Mouse (Mus musculus) liver, postnatal 0 days (tissue): Measurements from ENCODE around the gene Exosc6. TPM values are rescaled to one million over a fixed set of nuclear protein-coding genes. Genes with fewer than 3 reads are reported as not detected.
"Not testable (repeated sequence)": the region's sequence is repeated elsewhere in the genome, so short reads cannot be mapped to it uniquely, and the experiment has no call there.

ENCODE experiments used
- ATAC-seq: fragments of 200-750 bp; cut with Nextera tagmentation; 2 replicates; pipeline ENCODE4 v1.8.0; 2017; ENCODE audit warnings: mild to moderate bottlenecking, moderate library complexity
- DNase-seq: peaks from one replicate; pipeline ENCODE4 v3.0.0-alpha.2; 2016
- H3K27ac ChIP-seq: fragments of 300-500 bp; sonication (generic); 2 replicates; pipeline ENCODE4 v1.5.1; 2014; ENCODE audit warnings: antibody characterized with exemption, moderate library complexity, mild to moderate bottlenecking, low read depth
- H3K27me3 ChIP-seq: fragments of 300-500 bp; sonication (generic); 2 replicates; pipeline ENCODE4 v1.6.1; 2014; ENCODE audit warnings: low read length, control low read depth, mixed read lengths; ENCODE audit not compliant: insufficient read depth
- H3K36me3 ChIP-seq: fragments of 300-500 bp; sonication (generic); replicated peaks from 2 replicates; pipeline ENCODE4 v1.6.1; 2014; ENCODE audit warnings: mild to moderate bottlenecking, control low read depth, low read length, moderate library complexity, mixed read lengths; ENCODE audit not compliant: insufficient read depth
- H3K4me1 ChIP-seq: fragments of 300-500 bp; sonication (generic); 2 replicates; pipeline ENCODE4 v1.6.1; 2014; ENCODE audit warnings: antibody characterized with exemption, mild to moderate bottlenecking, control low read depth; ENCODE audit not compliant: insufficient read depth
- H3K4me2 ChIP-seq: fragments of 300-500 bp; sonication (generic); 2 replicates; pipeline ENCODE4 v1.6.1; 2014; ENCODE audit warnings: low read depth, mild to moderate bottlenecking, low read length, moderate library complexity, mixed read lengths
- H3K4me3 ChIP-seq: fragments of 300-500 bp; sonication (generic); 2 replicates; pipeline ENCODE4 v1.5.1; 2014; ENCODE audit warnings: low read depth, low read length
- H3K9ac ChIP-seq: fragments of 300-500 bp; sonication (generic); replicated peaks from 2 replicates; pipeline ENCODE4 v1.6.1; 2014; ENCODE audit warnings: mild to moderate bottlenecking, moderate library complexity
- H3K9me3 ChIP-seq: fragments of 300-500 bp; sonication (generic); 2 replicates; pipeline ENCODE4 v1.6.1; 2016; ENCODE audit warnings: mild to moderate bottlenecking, control low read depth, low read length, mixed read lengths
- CTCF ChIP-seq: sonication (generic); IDR thresholded peaks from 2 replicates; pipeline ENCODE4 v1.5.1; 2016; ENCODE audit warnings: antibody characterized with exemption, low read depth
- EP300 ChIP-seq: IDR thresholded peaks from 2 replicates; pipeline ENCODE4 v1.6.1; 2016; ENCODE audit warnings: antibody characterized with exemption, low read depth, mild to moderate bottlenecking
- WGBS: fragments of 180-500 bp; shearing (Covaris S2); extraction: QIAGEN DNeasy Blood & Tissue Kit; methylation state at CpG from one replicate; pipeline ENCODE4 v1.1.7; 2014; ENCODE audit not compliant: insufficient replicate concordance; 5-methylcytosine and 5-hydroxymethylcytosine counted together
- microRNA-seq: library from miRNA; unstranded; fragments of <30 nt; microRNA quantifications from one replicate; pipeline ENCODE4, GENCODE M21; 2016
- polyA plus RNA-seq: library from polyadenylated mRNA; unstranded; fragments of >200 nt; fragmentation: Nextera tagmentation; extraction: Ambion mirVana; gene quantifications from 2 replicates; pipeline ENCODE4 v1.2.1, GENCODE M21; 2015

Exosc6 gene
- polyA plus RNA-seq, 1 experiment from 2014 or later, result 6.1 TPM

DNA sequence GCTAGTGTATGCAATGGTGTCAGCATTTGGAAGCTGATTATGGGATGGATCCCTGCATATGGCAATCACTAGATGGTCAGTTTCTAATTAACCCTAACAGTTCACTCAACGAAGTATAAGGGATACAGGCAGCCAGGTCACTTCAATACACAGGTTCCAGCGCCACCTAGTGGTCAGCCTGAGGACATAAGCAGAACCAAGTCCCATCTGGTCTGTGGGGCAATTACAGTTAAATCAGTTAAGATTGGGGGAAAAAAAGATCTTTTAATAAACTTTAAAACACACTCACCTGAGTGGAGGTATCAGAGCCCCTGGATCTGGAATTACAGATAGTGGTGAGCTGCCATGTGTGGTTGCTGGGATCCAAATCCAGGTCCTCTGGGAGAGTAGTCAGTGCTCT is 34.0 kb downstream of the Exosc6 start:
- no peaks in the 10 kb centered on the region for H3K9me3 ChIP-seq
- no peak overlapping the region for H3K27ac ChIP-seq
- no peak overlapping the region for H3K4me2 ChIP-seq
- H3K4me1 ChIP-seq, result peaks cover 3% of the 10 kb centered on the region; the same call in 1 of the 2 replicates
- TF ChIP-seq CTCF (peak; percentile 91), EP300 (no peak)
- no peak overlapping the region for H3K9ac ChIP-seq
- 2% methylated on average over 2 of the region's 2 CpGs for WGBS
- no peaks in the 10 kb centered on the region for H3K36me3 ChIP-seq
- ATAC-seq (no peak), DNase-seq (peak; percentile 88)
- H3K4me3 ChIP-seq, result no peak overlapping the region
- no peaks in the 10 kb centered on the region for H3K27me3 ChIP-seq

DNA sequence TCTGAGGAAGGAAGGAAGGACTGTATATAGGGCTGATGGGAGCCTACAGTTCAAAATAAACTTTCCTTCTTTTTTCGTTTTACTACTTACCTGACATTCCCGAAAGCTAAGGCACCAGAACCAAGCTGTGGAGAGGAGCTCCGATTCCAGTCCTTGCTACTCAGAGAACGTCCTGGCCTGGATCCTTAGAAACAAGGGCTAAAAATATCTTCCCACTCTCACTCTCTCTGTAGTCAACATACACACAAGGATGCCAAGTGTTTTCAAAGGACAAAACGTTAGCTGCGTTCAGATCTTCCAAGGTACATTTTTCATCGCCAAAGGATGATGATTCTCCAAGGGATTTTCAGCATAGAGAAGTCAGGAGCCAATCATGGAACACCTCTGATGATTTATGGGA is 35.6 kb downstream of the Exosc6 start:
- ATAC-seq (no peak), DNase-seq (no peak)
- Histone ChIP-seq H3K9ac (no peak overlapping the region), H3K36me3 (no peaks in the 10 kb centered on the region), H3K27me3 (no peaks in the 10 kb centered on the region), H3K4me2 (no peak overlapping the region), H3K27ac (no peak overlapping the region), H3K4me1 (peaks cover 6% of the 10 kb centered on the region), H3K9me3 (no peaks in the 10 kb centered on the region), H3K4me3 (no peak overlapping the region)
- TF ChIP-seq CTCF (no peak), EP300 (no peak)
- 76% methylated on average over 7 of the region's 7 CpGs for WGBS

DNA sequence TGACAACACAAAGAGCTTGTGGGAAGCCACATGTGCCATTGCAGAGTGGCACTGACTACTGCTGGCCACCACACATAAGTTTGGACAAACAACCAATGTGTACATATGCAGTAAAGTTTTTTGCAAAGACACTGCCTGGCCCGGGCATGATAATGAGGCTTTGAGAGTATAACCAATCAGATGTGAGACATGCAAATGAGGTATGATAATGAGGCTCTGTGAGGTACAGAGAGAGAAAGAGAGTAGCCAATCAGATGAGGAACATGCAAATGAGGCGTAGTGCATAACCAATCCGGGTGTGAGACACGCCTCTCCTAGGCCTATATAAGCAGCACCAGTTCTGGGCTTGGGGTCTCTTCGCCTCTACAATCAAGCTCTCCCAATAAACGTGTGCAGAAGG is 36.2 kb downstream of the Exosc6 start, which contains the start of gene Clec18a:
Gene Clec18a, minus strand, starts transcription at position 101 of the 400 bp plus-strand sequence.
- H3K36me3 ChIP-seq, ATAC-seq, H3K9ac ChIP-seq, H3K4me3 ChIP-seq, H3K27ac ChIP-seq, DNase-seq, H3K4me1 ChIP-seq, H3K27me3 ChIP-seq, H3K4me2 ChIP-seq, H3K9me3 ChIP-seq: not testable (repeated sequence)
- 69% methylated on average over 3 of the region's 6 CpGs for WGBS

GRCm38 (mm10) chr8:111093865-111094718 is 38.0 kb downstream of the Exosc6 start, which contains the start of gene Pdpr:
Gene Pdpr (plus strand): TSS chr8:111094630.
- H3K4me2 ChIP-seq, result peak within 1 kb of the TSS; percentile 96
- 10% methylated on average over 40 of the region's 72 CpGs for WGBS
- DNase-seq (peak; percentile 95), ATAC-seq (peak; percentile 94)
- peak within 1 kb of the TSS; percentile 68 for H3K4me3 ChIP-seq
- no peaks in the 10 kb centered on the region for H3K36me3 ChIP-seq
- peak within 1 kb of the TSS; percentile 76 for H3K9ac ChIP-seq
- peaks cover 6% of the 10 kb centered on the region for H3K4me1 ChIP-seq
- peak within 1 kb of the TSS; percentile 55 for H3K27ac ChIP-seq
- no peaks in the 10 kb centered on the region for H3K9me3 ChIP-seq
- no peaks in the 10 kb centered on the region for H3K27me3 ChIP-seq
- TF ChIP-seq CTCF, result no peak
- TF ChIP-seq EP300, result no peak

GRCm38 (mm10) chr8:111094719-111095302 is 38.7 kb downstream of the Exosc6 start:
- under 1% methylated on average over 30 of the region's 69 CpGs for WGBS
- peak overlapping the region; percentile 96 for H3K4me2 ChIP-seq
- not testable (repeated sequence) for H3K36me3 ChIP-seq, H3K4me1 ChIP-seq, H3K9me3 ChIP-seq, H3K27me3 ChIP-seq
- H3K4me3 ChIP-seq, result peak overlapping the region; percentile 68
- H3K27ac ChIP-seq, result peak overlapping the region; percentile 55
- DNase-seq (peak; percentile 51), ATAC-seq (peak; percentile 80)
- H3K9ac ChIP-seq, result peak overlapping the region; percentile 76

Small RNA genes within 50 kb of the gene (microRNA-seq; reads per million reads assigned to microRNA genes)
- gene Gm24103 (not detected), gene Mir3473d (2.8 reads per million)

Other genes starting within 250 kb of the Exosc6 start
- gene Cog4, start 209.7 kb upstream of the Exosc6 start, polyA plus RNA-seq, result 22.5 and 22.7 TPM in 2 replicates
- 24.9 and 31.2 TPM in 2 replicates for gene Sf3b3, start 209.6 kb upstream of the Exosc6 start, polyA plus RNA-seq
- gene Fuk, start 153.9 kb upstream of the Exosc6 start, polyA plus RNA-seq, result 1.9 and 2.2 TPM in 2 replicates
- gene St3gal2, start 136.4 kb upstream of the Exosc6 start, polyA plus RNA-seq, result 8.1 and 10.1 TPM in 2 replicates
- 6.9 and 7.0 TPM in 2 replicates for gene Ddx19a, start 58.5 kb upstream of the Exosc6 start, polyA plus RNA-seq
- gene Ddx19b, start 24.6 kb upstream of the Exosc6 start, polyA plus RNA-seq, result 3.5 and 3.9 TPM in 2 replicates
- gene Aars, start 23.2 kb upstream of the Exosc6 start, polyA plus RNA-seq, result 23.1 and 26.0 TPM in 2 replicates
- not detected in 2 replicates for gene Clec18a, start 36.1 kb downstream of the Exosc6 start, polyA plus RNA-seq
- 2.0 and 3.3 TPM in 2 replicates for gene Pdpr, start 38.3 kb downstream of the Exosc6 start, polyA plus RNA-seq
- gene Glg1, start 202.9 kb downstream of the Exosc6 start, polyA plus RNA-seq, result 10.8 and 13.0 TPM in 2 replicates
- 14.5 and 17.6 TPM in 2 replicates for gene Rfwd3, start 243.9 kb downstream of the Exosc6 start, polyA plus RNA-seq